Mouse (Mus musculus): Measurements from ENCODE around the gene Nfe2. TPM values are rescaled to one million over a fixed set of nuclear protein-coding genes. Genes with fewer than 3 reads are reported as not detected.
A peak's percentile ranks its signal among the peaks of the same experiment; 100 is the strongest.
"Not testable (repeated sequence)": the region's sequence is repeated elsewhere in the genome, so short reads cannot be mapped to it uniquely, and the experiment has no call there.

The Nfe2 gene
- polyA plus RNA-seq, 1 experiment, result 1.0 TPM

DNA sequence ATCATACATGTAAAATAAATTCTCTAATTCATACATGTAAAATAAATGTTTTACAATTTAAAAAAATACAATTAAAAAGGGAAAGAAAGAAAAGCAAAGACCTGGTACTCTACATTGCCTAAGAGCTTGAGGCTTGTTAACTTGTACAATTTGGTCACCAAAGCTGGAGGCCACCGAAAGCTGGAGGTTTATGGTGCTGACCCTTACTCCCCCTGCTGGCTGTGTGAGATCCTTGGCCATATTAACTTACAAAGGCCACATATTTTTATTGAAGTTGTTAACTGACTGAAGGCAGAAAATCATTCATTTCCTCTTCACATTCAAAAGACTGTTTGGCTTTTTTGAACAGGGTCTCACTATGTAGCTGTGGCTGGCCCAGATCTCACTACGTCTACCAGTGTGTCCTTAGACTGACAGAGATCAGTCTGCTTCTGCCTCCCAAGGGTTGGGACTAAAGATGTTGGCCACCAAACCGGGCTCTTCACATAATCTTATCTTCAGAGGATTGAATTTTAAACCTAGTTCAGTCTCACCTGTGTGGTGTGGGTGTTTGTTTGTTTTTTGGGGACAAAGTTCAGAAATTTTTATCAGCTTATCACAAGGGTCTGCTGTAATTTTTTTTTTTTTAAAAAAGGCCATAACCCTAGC lies 22.7 kb upstream of the Nfe2 start:
- no peaks in the 10 kb centered on the region for H3K27me3 ChIP-seq (replicated peaks; ENCODE audit: control insufficient read depth, insufficient read depth, low read length)
- TF ChIP-seq POLR2A (IDR thresholded peaks at IDR 0.05; ENCODE audit: low read depth, low read length) (no peak), CTCF (conservative IDR thresholded peaks at IDR 0.05; ENCODE audit: insufficient read depth, insufficient read length, low read depth, low read length) (peak; percentile 62)
- no peak overlapping the region for H3K27ac ChIP-seq (ENCODE audit: insufficient read depth, low read depth, low read length)
- 51% methylated on average over 3 of the region's 3 CpGs for WGBS
- H3K4me3 ChIP-seq (ENCODE audit: insufficient read depth, low read depth, low read length), result no peak overlapping the region
- peak; percentile 46 for DNase-seq
- H3K4me1 ChIP-seq (ENCODE audit: control insufficient read depth, insufficient read depth, low read length), result peaks cover 17% of the 10 kb centered on the region
- H3K36me3 ChIP-seq (ENCODE audit: control insufficient read depth, insufficient read depth, low read length), result no peaks in the 10 kb centered on the region; the same call in 1 of the 2 replicates

DNA sequence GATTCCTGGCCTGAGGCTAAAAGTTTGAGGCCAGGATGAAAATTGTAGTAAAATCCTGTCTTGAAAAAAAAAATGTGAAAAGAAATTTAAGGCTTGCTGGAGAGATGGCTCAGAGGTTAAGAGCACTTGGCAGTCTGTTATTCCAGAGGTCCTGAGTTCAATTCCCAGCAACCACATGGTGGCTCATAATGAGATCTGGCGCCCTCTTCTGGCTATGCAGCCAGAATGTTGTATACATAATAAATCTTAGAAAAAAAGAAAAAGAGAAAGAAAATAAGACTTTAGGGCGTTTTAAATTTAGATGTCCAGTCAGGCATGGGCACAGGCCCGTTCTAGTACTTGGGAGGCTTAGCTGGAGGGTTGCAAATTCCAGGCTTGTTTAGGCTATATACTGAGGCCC lies 21.5 kb upstream of the Nfe2 start:
- DNase-seq, result peak; percentile 45
- Histone ChIP-seq H3K27me3 (replicated peaks; ENCODE audit: control insufficient read depth, insufficient read depth, low read length) (no peaks in the 10 kb centered on the region), H3K4me1 (ENCODE audit: control insufficient read depth, insufficient read depth, low read length) (peaks cover 10% of the 10 kb centered on the region; the same call in 1 of the 2 replicates), H3K36me3 (ENCODE audit: control insufficient read depth, insufficient read depth, low read length) (no peaks in the 10 kb centered on the region; the same call in 1 of the 2 replicates), H3K4me3 (ENCODE audit: insufficient read depth, low read depth, low read length) (no peak overlapping the region), H3K27ac (ENCODE audit: insufficient read depth, low read depth, low read length) (no peak overlapping the region)
- TF ChIP-seq CTCF (conservative IDR thresholded peaks at IDR 0.05; ENCODE audit: insufficient read depth, insufficient read length, low read depth, low read length), result peak; percentile 39
- no peak for TF ChIP-seq POLR2A (IDR thresholded peaks at IDR 0.05; ENCODE audit: low read depth, low read length)
- WGBS, result 34% methylated on average over 3 of the region's 3 CpGs

DNA sequence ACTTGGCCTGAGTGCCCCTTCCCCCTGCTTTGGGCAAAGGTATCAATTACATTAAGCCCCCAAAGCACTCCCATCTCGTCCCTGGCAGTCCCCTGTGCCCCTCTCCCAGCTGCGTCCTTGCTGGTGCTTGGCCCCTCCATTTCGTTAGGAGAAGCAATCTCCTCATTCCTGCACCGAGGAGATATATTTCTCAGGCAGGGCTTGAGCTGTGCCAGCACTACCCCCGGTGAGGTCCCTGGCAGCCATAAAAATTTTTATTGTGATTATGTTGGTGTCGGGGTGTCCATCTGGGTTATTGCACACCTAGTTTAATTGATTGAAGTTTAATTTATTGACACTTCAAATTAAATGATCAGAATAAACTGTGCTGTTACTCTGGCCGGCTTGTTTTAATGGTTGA lies 19.7 kb upstream of the Nfe2 start:
- no peak overlapping the region for H3K27ac ChIP-seq (ENCODE audit: insufficient read depth, low read depth, low read length)
- no peaks in the 10 kb centered on the region; the same call in 1 of the 2 replicates for H3K36me3 ChIP-seq (ENCODE audit: control insufficient read depth, insufficient read depth, low read length)
- TF ChIP-seq POLR2A (IDR thresholded peaks at IDR 0.05; ENCODE audit: low read depth, low read length), result no peak
- no peak for TF ChIP-seq CTCF (conservative IDR thresholded peaks at IDR 0.05; ENCODE audit: insufficient read depth, insufficient read length, low read depth, low read length)
- DNase-seq, result no peak
- WGBS, result 47% methylated on average over 7 of the region's 7 CpGs
- peaks cover 16% of the 10 kb centered on the region; the same call in 1 of the 2 replicates for H3K4me1 ChIP-seq (ENCODE audit: control insufficient read depth, insufficient read depth, low read length)
- H3K4me3 ChIP-seq (ENCODE audit: insufficient read depth, low read depth, low read length), result no peak overlapping the region
- H3K27me3 ChIP-seq (replicated peaks; ENCODE audit: control insufficient read depth, insufficient read depth, low read length), result no peaks in the 10 kb centered on the region

DNA sequence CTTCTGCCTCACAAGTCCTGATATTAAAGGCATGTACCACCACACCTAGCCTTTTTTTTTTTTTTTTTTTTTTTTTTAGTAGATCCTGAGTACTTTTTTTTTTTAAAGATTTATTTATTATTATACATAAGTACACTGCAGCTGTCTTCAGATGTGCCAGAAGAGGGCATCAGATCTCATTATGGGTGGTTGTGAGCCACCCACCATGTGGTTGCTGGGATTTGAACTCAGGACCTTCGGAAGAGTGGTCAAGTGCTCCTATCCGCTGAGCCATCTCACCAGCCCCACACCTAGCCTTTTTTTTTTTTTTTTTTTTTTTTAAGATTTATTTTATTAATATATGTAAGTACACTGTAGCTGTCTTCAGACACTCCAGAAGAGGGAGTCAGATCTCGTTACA lies 17.7 kb upstream of the Nfe2 start:
- 92% methylated on average over 3 of the region's 3 CpGs for WGBS

DNA sequence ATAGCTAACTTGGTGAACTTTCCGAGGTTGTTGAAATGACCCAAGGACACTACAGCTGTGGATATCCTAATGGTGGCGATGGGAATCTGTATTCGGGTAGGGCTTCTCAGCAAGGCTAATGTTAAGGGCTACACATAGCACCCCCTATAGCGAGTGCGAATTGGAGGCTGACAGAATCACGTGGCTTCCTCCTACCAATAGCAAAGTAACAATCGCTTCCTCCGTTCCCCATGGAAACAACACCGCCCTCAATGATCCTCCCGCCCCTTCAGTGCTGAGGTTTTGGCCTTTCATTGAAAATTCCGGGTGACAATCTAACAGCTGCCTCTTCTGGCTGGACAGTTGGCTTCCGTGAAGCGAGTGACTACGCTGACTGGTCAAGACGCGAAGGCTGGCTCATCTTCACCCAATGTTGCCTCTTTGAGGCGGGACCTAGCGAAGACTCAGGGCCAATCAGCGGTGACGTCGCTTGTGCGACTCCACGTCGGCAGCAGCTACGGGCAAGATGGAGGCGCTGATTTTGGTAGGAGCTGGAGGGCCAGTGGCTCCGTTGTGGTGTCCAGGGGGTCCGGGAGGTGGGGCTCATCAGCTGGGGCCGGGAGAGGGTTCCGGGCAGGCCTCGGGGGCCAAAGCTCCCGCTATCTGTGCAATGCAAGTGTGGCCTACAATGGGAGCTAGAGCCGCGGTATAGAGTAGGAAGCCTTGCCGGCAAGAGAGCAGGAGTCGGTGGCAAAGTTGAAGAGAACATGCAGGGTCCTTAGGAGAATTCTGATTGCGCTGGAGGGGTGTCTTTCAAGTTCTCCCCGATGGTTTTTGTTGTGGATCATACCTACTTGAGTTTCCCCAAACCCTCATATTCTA lies 14.4 kb upstream of the Nfe2 start, which contains the start of gene Copz1:
Copz1 (plus strand) TSS at position 296 of the 861 bp plus-strand sequence.
- peak; percentile 99 for DNase-seq
- Histone ChIP-seq H3K27ac (ENCODE audit: insufficient read depth, low read depth, low read length) (no peak within 1 kb of the TSS), H3K4me3 (ENCODE audit: insufficient read depth, low read depth, low read length) (peak within 1 kb of the TSS; percentile 66), H3K27me3 (replicated peaks; ENCODE audit: control insufficient read depth, insufficient read depth, low read length) (no peaks in the 10 kb centered on the region), H3K4me1 (ENCODE audit: control insufficient read depth, insufficient read depth, low read length) (peaks cover 6% of the 10 kb centered on the region; the same call in 1 of the 2 replicates), H3K36me3 (ENCODE audit: control insufficient read depth, insufficient read depth, low read length) (no peaks in the 10 kb centered on the region)
- under 1% methylated on average over 38 of the region's 38 CpGs for WGBS
- TF ChIP-seq POLR2A (IDR thresholded peaks at IDR 0.05; ENCODE audit: low read depth, low read length) (peak; percentile 81), CTCF (conservative IDR thresholded peaks at IDR 0.05; ENCODE audit: insufficient read depth, insufficient read length, low read depth, low read length) (peak; percentile 23; the same call in 1 of the 2 replicates)

More for the DNA sequence above, 17.7 kb upstream of the Nfe2 start:
- not testable (repeated sequence) for DNase-seq; H3K27me3 ChIP-seq (replicated peaks; ENCODE audit: control insufficient read depth, insufficient read depth, low read length); H3K4me3 ChIP-seq (ENCODE audit: insufficient read depth, low read depth, low read length); H3K27ac ChIP-seq (ENCODE audit: insufficient read depth, low read depth, low read length); H3K36me3 ChIP-seq (ENCODE audit: control insufficient read depth, insufficient read depth, low read length)
- peaks cover 11% of the 10 kb centered on the region; the same call in 1 of the 2 replicates for H3K4me1 ChIP-seq (ENCODE audit: control insufficient read depth, insufficient read depth, low read length)

DNA sequence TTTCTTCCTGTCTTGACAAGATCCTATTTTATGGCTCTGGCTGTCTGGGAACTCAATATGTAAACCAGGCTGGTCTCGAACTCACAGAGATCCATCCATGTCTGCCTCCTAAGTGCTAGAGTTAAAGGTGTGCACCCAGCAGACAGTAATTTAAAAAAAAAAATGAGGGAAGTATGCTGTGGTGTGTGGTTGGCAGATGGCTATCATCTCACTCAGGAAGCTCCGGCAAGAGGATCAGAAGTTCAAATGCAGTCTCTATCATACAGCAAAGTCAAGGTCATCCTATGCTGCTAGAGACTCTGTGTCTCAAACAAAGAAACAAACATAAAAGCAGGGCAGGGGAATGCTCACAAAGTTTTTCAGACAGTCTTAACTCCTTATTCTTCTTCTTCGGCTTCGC lies 10.7 kb upstream of the Nfe2 start:
- H3K4me3 ChIP-seq (ENCODE audit: insufficient read depth, low read depth, low read length), result no peak overlapping the region
- H3K36me3 ChIP-seq (ENCODE audit: control insufficient read depth, insufficient read depth, low read length), result no peaks in the 10 kb centered on the region
- TF ChIP-seq POLR2A (IDR thresholded peaks at IDR 0.05; ENCODE audit: low read depth, low read length), result no peak
- H3K4me1 ChIP-seq (ENCODE audit: control insufficient read depth, insufficient read depth, low read length), result peaks cover 2% of the 10 kb centered on the region; the same call in 1 of the 2 replicates
- no peak for DNase-seq
- no peaks in the 10 kb centered on the region for H3K27me3 ChIP-seq (replicated peaks; ENCODE audit: control insufficient read depth, insufficient read depth, low read length)
- no peak overlapping the region for H3K27ac ChIP-seq (ENCODE audit: insufficient read depth, low read depth, low read length)
- 80% methylated on average over 4 of the region's 4 CpGs for WGBS

DNA sequence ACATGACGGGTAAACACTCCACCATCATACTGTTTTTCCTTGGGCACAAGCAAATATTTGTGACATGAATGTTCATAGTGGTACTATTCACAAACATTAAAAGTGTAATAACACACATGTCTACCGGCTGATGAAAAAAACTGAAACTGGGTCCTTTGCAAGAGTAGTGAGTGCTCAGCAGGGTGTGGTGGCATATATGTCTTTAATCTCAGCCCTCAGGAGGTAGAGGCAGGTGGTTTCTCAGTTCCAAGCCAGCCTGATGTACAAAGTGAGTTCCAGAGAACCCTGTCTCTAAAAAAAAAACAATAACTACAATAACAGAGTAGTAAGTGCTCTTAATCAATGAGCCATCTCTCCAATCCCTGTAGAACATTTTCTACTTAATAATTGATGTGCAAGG lies 6.6 kb upstream of the Nfe2 start:
- DNase-seq, result no peak
- Histone ChIP-seq H3K27me3 (replicated peaks; ENCODE audit: control insufficient read depth, insufficient read depth, low read length) (no peaks in the 10 kb centered on the region), H3K27ac (ENCODE audit: insufficient read depth, low read depth, low read length) (no peak overlapping the region), H3K4me1 (ENCODE audit: control insufficient read depth, insufficient read depth, low read length) (no peaks in the 10 kb centered on the region), H3K4me3 (ENCODE audit: insufficient read depth, low read depth, low read length) (no peak overlapping the region), H3K36me3 (ENCODE audit: control insufficient read depth, insufficient read depth, low read length) (no peaks in the 10 kb centered on the region)
- TF ChIP-seq POLR2A (IDR thresholded peaks at IDR 0.05; ENCODE audit: low read depth, low read length), result no peak
- no peak for TF ChIP-seq CTCF (conservative IDR thresholded peaks at IDR 0.05; ENCODE audit: insufficient read depth, insufficient read length, low read depth, low read length)
- 91% methylated on average over 2 of the region's 2 CpGs for WGBS
